Mouse (Mus musculus): ENCODE data around the gene Trmt1. TPM values are rescaled to one million over a fixed set of nuclear protein-coding genes. Genes with fewer than 3 reads are reported as not detected.
A peak's percentile ranks its signal among the peaks of the same experiment; 100 is the strongest.

Trmt1 gene
- polyA plus RNA-seq, 1 experiment, result 131 TPM

DNA sequence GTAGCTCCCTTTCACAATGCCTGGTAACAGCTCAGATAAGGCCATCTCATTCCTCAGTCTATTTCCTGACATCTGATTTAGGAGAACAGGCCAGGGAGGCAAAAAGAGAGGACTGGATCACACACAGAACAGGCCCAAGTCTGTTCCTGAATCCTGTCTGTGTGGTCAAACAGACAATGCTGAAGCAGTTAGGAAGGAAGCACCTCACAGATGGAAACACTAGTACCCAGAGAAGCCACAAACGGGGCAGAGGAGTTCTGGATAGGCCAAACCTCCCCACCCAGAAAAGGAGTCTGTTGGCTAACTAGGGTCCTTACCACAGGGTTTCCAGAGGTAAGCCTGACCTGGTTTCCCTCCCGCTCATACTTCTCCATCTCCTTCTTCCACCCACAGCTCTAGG, 3.9 kb upstream of the Trmt1 start:
- H3K27ac ChIP-seq (ENCODE audit: control insufficient read depth, insufficient read depth, low read depth, low read length), result no peak overlapping the region
- H3K27me3 ChIP-seq (ENCODE audit: control insufficient read depth, insufficient read depth, low read length), result no peaks in the 10 kb centered on the region
- no peak overlapping the region for H3K4me3 ChIP-seq (ENCODE audit: control insufficient read depth, low read depth, low read length)
- TF ChIP-seq POLR2A (IDR thresholded peaks at IDR 0.05; ENCODE audit: control insufficient read depth, low read depth, low read length) (no peak), CTCF (IDR thresholded peaks at IDR 0.05; ENCODE audit: control insufficient read depth, insufficient read depth, insufficient replicate concordance, low read depth, low read length) (no peak)
- no peaks in the 10 kb centered on the region for H3K36me3 ChIP-seq (ENCODE audit: control insufficient read depth, insufficient read depth, low read length)
- peaks cover 15% of the 10 kb centered on the region for H3K4me1 ChIP-seq (ENCODE audit: control insufficient read depth, insufficient read depth, low read length)

DNA sequence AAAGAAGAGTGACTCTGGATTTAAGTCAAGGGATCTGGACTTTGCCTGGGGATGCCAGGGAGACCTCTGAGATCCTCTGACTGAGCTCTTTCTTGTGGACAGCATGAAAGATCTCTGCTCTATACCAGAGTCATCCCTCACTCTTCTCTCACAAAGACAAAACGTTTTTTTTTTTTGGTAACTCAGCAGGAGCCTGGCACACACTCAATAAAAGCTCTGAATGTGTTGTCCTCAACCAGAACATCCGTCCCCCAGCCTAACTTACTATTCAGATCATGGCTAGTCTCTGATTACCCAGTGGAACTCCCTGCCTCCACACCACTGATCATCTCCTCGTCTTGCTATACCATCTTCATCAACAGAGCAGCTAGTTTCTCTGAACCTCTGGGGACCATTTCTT, 1.6 kb upstream of the Trmt1 start:
- no peaks in the 10 kb centered on the region for H3K27me3 ChIP-seq (ENCODE audit: control insufficient read depth, insufficient read depth, low read length)
- no peak overlapping the region for H3K27ac ChIP-seq (ENCODE audit: control insufficient read depth, insufficient read depth, low read depth, low read length)
- H3K4me3 ChIP-seq (ENCODE audit: control insufficient read depth, low read depth, low read length), result no peak overlapping the region
- TF ChIP-seq POLR2A (IDR thresholded peaks at IDR 0.05; ENCODE audit: control insufficient read depth, low read depth, low read length) (no peak), CTCF (IDR thresholded peaks at IDR 0.05; ENCODE audit: control insufficient read depth, insufficient read depth, insufficient replicate concordance, low read depth, low read length) (no peak)
- H3K4me1 ChIP-seq (ENCODE audit: control insufficient read depth, insufficient read depth, low read length), result peaks cover 19% of the 10 kb centered on the region
- no peaks in the 10 kb centered on the region for H3K36me3 ChIP-seq (ENCODE audit: control insufficient read depth, insufficient read depth, low read length)

DNA sequence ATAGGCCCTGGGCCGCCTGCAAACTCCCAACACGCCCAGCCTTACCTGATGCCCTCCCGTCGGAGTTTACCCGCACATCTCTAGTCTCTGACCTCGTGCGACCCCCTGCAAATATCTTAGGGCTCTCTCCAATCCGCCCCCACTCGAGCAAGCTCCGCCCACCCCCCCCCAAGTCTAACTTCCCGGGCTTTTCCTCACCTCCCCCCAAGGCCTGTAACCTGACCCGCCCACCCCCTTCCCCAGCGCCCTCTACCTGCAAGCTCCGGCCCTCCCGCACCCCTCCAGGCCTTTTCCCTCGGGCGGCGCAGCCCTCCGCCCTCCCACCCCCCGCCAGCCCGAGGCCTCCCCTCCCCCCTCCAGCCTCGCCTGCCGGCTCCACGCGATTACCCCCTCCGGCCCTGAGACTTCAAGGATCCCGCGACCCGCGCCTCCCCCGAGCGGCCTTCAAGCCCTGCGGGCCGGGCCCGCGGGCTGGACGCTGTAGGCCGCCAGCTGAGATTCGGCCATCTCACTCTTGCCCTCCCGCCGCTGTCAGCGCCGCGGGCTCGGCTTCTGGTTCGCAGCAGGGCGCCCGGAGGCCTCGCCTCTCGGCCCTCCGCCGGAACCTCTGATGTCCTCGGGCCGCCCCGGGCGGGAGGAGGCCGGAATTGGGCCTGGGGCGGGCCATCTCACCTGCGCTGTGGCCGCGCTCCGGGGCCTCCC, 1.0 kb downstream of the Trmt1 start:
- peak overlapping the region; percentile 98 for H3K27ac ChIP-seq (ENCODE audit: control insufficient read depth, insufficient read depth, low read depth, low read length)
- H3K27me3 ChIP-seq (ENCODE audit: control insufficient read depth, insufficient read depth, low read length), result no peaks in the 10 kb centered on the region
- H3K4me3 ChIP-seq (ENCODE audit: control insufficient read depth, low read depth, low read length), result peak overlapping the region; percentile 98
- H3K36me3 ChIP-seq (ENCODE audit: control insufficient read depth, insufficient read depth, low read length), result no peaks in the 10 kb centered on the region
- TF ChIP-seq CTCF (IDR thresholded peaks at IDR 0.05; ENCODE audit: control insufficient read depth, insufficient read depth, insufficient replicate concordance, low read depth, low read length) (no peak), POLR2A (IDR thresholded peaks at IDR 0.05; ENCODE audit: control insufficient read depth, low read depth, low read length) (no peak)
- peaks cover 21% of the 10 kb centered on the region for H3K4me1 ChIP-seq (ENCODE audit: control insufficient read depth, insufficient read depth, low read length)

DNA sequence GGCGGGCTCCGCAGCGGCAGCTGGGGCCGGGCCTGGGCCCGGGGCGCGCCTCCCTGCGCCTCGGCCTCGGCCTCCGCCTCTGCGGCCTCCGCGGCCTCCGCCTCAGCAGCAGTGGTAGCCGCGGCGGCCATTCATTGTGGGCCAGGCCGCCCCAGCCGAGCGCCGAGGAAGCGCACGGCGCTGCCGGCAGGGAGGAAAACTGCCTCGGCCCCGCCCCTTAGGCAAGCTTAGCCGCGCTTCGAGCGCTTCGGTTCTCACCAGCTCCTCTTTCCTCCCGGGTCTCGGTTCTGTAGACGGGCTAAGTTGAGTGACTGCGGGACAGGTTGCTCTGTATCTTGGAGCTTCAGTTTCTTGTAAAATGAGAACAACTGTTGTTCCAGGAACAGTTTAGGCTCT, 1.6 kb downstream of the Trmt1 start, which contains the start of gene Nacc1:
Gene Nacc1 (minus strand): TSS at position 158 of the 396 bp plus-strand sequence.
- Histone ChIP-seq H3K36me3 (ENCODE audit: control insufficient read depth, insufficient read depth, low read length) (no peaks in the 10 kb centered on the region), H3K4me1 (ENCODE audit: control insufficient read depth, insufficient read depth, low read length) (peaks cover 21% of the 10 kb centered on the region)
- TF ChIP-seq POLR2A (IDR thresholded peaks at IDR 0.05; ENCODE audit: control insufficient read depth, low read depth, low read length), result peak; percentile 77
- no peak for TF ChIP-seq CTCF (IDR thresholded peaks at IDR 0.05; ENCODE audit: control insufficient read depth, insufficient read depth, insufficient replicate concordance, low read depth, low read length)

DNA sequence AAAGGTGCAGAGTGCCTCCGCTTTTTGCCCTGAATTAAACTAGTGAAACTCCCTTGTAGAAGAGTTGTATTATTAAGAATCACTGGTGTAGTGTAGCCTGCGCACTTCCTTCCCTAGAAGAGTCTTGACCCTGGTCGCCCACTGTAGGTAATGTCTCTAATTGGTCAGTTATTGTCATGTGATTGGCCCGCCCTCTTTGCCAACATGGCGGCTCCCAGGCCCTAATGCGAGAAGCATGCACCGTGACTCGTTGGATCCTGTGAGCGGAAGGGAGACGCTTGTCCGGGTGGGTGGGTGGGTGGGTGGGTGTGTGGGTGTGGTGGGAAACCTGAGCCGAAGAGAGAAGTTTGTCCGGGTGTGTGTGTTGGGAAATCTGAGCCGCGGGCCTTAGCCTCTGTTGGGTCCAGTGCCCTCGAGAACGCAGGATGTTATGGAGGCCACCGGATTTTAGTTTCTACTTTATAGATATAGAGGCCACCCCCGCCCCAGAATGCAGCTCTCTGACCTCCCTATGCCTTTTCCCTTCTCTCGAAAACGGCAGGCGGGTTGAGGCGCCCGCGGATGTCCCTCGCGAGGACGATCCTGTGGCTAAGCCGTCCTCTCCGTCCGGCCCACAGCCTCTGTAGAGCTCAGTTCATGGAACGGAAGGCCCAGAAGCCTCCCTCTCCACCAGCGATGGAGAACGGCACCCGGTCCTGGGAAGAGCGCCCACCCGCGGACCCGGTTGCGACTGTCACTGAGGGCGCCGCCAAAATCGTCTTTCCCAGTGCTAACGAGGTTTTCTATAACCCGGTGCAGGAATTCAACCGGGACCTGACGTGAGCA, 3.2 kb downstream of the Trmt1 start:
- peak overlapping the region; percentile 84 for H3K27ac ChIP-seq (ENCODE audit: control insufficient read depth, insufficient read depth, low read depth, low read length)
- peaks cover 21% of the 10 kb centered on the region for H3K4me1 ChIP-seq (ENCODE audit: control insufficient read depth, insufficient read depth, low read length)
- peak overlapping the region; percentile 97 for H3K4me3 ChIP-seq (ENCODE audit: control insufficient read depth, low read depth, low read length)
- no peaks in the 10 kb centered on the region for H3K27me3 ChIP-seq (ENCODE audit: control insufficient read depth, insufficient read depth, low read length)
- 0 out of 2 replicates have a peak, but pooled peaks cover 4% of the 10 kb centered on the region for H3K36me3 ChIP-seq (ENCODE audit: control insufficient read depth, insufficient read depth, low read length)
- TF ChIP-seq CTCF (IDR thresholded peaks at IDR 0.05; ENCODE audit: control insufficient read depth, insufficient read depth, insufficient replicate concordance, low read depth, low read length) (no peak), POLR2A (IDR thresholded peaks at IDR 0.05; ENCODE audit: control insufficient read depth, low read depth, low read length) (peak; percentile 63; the same call in 1 of the 2 replicates)

More for the DNA sequence above, 1.6 kb downstream of the Trmt1 start, which contains the start of gene Nacc1:
- Histone ChIP-seq H3K27ac (ENCODE audit: control insufficient read depth, insufficient read depth, low read depth, low read length) (peak within 1 kb of the TSS; percentile 98), H3K27me3 (ENCODE audit: control insufficient read depth, insufficient read depth, low read length) (no peaks in the 10 kb centered on the region), H3K4me3 (ENCODE audit: control insufficient read depth, low read depth, low read length) (peak within 1 kb of the TSS; percentile 98)

DNA sequence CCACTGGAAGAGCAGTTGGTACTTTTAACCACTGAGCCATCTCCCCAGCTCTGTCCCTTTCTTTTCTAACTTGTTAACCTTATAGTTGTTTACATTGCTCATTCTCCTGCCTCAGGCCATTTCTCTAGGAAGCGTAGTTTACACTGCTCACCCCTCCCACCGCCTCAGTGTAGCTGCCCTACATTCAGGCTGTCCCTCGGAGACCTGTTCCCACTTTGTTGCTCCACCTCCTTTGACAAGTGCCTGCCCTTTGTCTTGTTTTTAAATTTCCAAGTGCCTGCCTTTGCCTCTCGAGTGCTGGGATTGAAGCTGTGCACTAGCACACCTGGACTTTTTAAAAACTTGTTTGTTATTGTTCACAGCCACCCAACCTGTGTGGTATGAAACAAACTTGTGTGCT, 7.2 kb downstream of the Trmt1 start:
- Histone ChIP-seq H3K4me3 (ENCODE audit: control insufficient read depth, low read depth, low read length) (no peak overlapping the region), H3K27me3 (ENCODE audit: control insufficient read depth, insufficient read depth, low read length) (no peaks in the 10 kb centered on the region), H3K27ac (ENCODE audit: control insufficient read depth, insufficient read depth, low read depth, low read length) (no peak overlapping the region), H3K4me1 (ENCODE audit: control insufficient read depth, insufficient read depth, low read length) (peaks cover 2% of the 10 kb centered on the region), H3K36me3 (ENCODE audit: control insufficient read depth, insufficient read depth, low read length) (peaks cover 6% of the 10 kb centered on the region; the same call in 1 of the 2 replicates)
- no peak for TF ChIP-seq CTCF (IDR thresholded peaks at IDR 0.05; ENCODE audit: control insufficient read depth, insufficient read depth, insufficient replicate concordance, low read depth, low read length)
- no peak for TF ChIP-seq POLR2A (IDR thresholded peaks at IDR 0.05; ENCODE audit: control insufficient read depth, low read depth, low read length)

DNA sequence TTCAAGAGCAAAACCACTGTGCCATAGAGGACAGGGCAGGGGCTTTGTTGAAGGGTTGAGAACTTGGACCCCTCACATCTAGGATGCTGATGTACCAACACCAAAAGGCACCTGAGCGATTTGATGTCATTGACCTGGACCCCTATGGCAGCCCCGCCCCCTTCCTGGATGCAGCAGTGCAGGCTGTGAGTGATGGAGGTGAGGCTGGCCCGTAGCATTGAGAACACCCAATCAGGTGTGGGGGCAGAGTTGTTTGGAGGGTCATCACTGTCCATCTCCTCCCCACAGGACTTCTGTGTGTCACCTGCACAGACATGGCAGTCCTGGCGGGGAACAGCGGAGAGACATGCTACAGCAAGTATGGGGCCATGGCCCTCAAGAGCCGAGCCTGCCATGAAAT, 9.0 kb downstream of the Trmt1 start:
- TF ChIP-seq CTCF (IDR thresholded peaks at IDR 0.05; ENCODE audit: control insufficient read depth, insufficient read depth, insufficient replicate concordance, low read depth, low read length) (no peak), POLR2A (IDR thresholded peaks at IDR 0.05; ENCODE audit: control insufficient read depth, low read depth, low read length) (no peak)
- peaks cover 2% of the 10 kb centered on the region; the same call in 1 of the 2 replicates for H3K4me1 ChIP-seq (ENCODE audit: control insufficient read depth, insufficient read depth, low read length)
- H3K36me3 ChIP-seq (ENCODE audit: control insufficient read depth, insufficient read depth, low read length), result peaks cover 9% of the 10 kb centered on the region
- H3K27me3 ChIP-seq (ENCODE audit: control insufficient read depth, insufficient read depth, low read length), result no peaks in the 10 kb centered on the region
- no peak overlapping the region for H3K27ac ChIP-seq (ENCODE audit: control insufficient read depth, insufficient read depth, low read depth, low read length)
- no peak overlapping the region for H3K4me3 ChIP-seq (ENCODE audit: control insufficient read depth, low read depth, low read length)
